Mouse (Mus musculus): ENCODE data around the gene Tbc1d5.

The Tbc1d5 gene

GRCm38 (mm10) chr17:51043869-51044268, 135.3 kb downstream of the Tbc1d5 start:
- DNase-seq (ENCODE audit: low spot score), result no peak

DNA sequence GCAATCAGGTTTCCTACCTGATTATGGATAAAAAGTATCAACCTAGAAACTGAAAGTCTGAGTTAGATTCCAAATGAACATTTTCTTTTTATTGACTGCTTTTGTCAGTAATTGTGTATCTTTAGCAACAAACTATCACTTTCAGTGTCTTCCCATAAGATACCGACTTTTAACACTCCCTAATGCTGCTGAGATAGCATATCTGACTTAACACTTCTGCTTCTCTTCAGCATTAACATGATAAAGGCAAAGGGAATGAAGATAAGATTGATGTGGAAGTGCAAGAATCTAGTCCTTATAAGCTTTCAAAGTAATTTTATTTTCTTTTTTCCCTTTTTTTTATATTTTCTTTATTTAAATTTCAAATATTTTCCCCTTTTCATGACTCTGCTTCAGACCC, 138.3 kb downstream of the Tbc1d5 start:
- no peak for DNase-seq (ENCODE audit: low spot score)

- DNase-seq (ENCODE audit: low spot score), result no peak
Observed at GRCm38 (mm10) chr17:51023227-51023626, 155.9 kb downstream of the Tbc1d5 start.

GRCm38 (mm10) chr17:51016384-51016783, 162.8 kb downstream of the Tbc1d5 start:
- no peak for DNase-seq (ENCODE audit: low spot score)

- DNase-seq (ENCODE audit: low spot score), result no peak
Observed at GRCm38 (mm10) chr17:51013908-51014307, 165.2 kb downstream of the Tbc1d5 start.

GRCm38 (mm10) chr17:51003179-51003578, 176.0 kb downstream of the Tbc1d5 start:
- DNase-seq (ENCODE audit: low spot score), result no peak

- no peak for DNase-seq (ENCODE audit: low spot score)
Observed at GRCm38 (mm10) chr17:50998216-50998615, 180.9 kb downstream of the Tbc1d5 start.

- DNase-seq (ENCODE audit: low spot score), result no peak
Observed at GRCm38 (mm10) chr17:50993294-50993993, 185.7 kb downstream of the Tbc1d5 start.

GRCm38 (mm10) chr17:50990770-50991405, 188.3 kb downstream of the Tbc1d5 start:
- no peak for DNase-seq (ENCODE audit: low spot score)

DNA sequence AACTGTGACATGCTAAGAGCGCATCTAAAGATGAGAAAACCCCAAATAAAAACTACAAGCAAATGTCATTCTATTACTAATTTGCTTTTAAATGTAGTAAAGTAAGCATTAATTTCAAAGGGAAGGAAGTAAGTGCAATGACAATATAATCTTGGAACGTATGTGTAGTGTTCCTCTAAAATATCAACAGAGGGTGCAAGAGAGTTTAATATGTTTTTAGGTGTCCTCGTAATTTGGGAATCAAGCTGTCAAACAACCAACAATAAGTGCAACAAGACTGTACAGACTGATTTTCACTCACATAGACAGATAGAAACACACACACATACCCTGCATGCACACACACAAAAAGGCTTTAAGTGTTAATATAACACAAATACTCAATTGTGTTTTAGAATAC, 191.2 kb downstream of the Tbc1d5 start:
- DNase-seq (ENCODE audit: low spot score), result no peak

- DNase-seq (ENCODE audit: low spot score), result no peak
Observed at GRCm38 (mm10) chr17:50981933-50982332, 197.2 kb downstream of the Tbc1d5 start.

- peak; percentile 42 for DNase-seq (ENCODE audit: low spot score)
Observed at GRCm38 (mm10) chr17:50972142-50972541, 207.0 kb downstream of the Tbc1d5 start.

GRCm38 (mm10) chr17:50966147-50966546, 213.0 kb downstream of the Tbc1d5 start:
- DNase-seq (ENCODE audit: low spot score), result no peak

DNA sequence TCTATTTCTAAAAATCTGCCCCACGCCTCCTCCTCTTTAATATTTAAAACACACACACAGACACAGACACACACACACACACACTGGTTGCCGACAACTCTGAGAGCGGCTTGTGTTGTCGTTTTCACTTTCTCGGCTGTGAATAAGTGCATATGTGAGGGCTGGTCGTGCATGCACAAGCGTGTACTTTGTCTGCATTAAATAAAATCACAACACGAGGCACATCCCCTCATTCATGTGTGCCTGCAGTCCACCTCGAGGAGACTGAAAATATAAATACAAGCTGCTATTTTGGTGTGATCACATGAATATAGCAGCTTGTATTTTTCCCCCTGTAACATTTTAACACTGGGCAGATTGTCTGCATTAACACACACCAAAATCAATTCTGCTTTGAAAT, 224.8 kb downstream of the Tbc1d5 start:
- no peak for DNase-seq (ENCODE audit: low spot score)

- DNase-seq (ENCODE audit: low spot score), result no peak
Observed at GRCm38 (mm10) chr17:50922308-50922707, 256.8 kb downstream of the Tbc1d5 start.

DNA sequence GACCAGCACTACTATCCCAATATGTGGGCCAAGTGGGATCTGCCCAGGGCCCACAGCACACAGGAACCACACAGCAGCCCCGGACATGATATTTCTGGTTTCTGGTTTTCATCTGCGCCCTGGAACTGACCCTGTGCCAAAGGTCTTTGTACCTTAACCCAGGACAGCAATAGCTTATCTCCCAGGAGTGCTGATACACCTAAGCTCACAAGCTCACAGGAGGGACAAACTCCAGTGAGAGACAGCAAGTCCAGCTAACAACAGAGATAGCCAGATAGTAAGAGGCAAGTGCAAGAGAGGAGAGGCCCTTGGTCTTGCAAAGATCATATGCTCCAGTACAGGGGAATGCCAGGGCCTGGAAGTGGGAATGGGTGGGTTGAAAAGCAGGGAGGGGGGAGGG, 263.9 kb downstream of the Tbc1d5 start:
- DNase-seq (ENCODE audit: low spot score), result no peak

DNA sequence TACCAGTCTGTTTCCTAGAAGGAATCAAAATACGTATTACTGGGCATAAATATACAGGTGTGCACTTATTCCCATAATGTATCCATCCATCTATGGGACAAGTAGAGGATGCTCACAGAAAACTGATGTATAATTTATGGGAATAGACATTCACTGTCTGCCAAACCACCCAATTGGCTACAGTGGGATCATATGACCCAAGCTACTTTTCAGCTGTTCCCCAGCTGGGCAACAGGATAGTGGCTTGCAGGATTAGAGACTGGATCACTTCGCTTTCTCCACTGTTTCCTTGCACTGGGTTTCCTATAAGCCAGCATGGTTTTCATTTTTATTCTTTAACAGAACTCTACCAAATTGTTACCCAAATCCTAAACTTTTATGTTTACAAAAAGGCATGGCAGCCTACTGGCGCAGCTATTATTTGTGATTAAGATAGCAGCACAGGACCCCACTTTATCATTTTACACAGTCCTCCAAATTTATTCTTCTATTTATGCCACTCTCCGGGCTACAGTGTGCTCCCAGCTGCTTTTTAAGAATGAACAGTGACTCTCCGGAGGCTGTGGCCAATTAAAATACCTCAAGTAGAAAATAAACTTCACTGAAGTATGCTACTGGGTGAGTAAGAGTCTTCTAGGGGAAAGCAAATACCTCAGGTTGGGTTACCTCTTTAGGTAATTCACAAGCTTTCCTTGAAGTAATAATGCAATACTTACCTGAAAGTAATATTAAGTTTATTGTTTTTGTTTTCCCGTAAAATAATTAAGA, 270.4 kb downstream of the Tbc1d5 start:
- no peak for DNase-seq (ENCODE audit: low spot score)

GRCm38 (mm10) chr17:50908160-50908559, 271.0 kb downstream of the Tbc1d5 start:
- no peak for DNase-seq (ENCODE audit: low spot score)

- peak; percentile 52 for DNase-seq (ENCODE audit: low spot score)
Observed at GRCm38 (mm10) chr17:50906630-50907029, 272.5 kb downstream of the Tbc1d5 start.

DNA sequence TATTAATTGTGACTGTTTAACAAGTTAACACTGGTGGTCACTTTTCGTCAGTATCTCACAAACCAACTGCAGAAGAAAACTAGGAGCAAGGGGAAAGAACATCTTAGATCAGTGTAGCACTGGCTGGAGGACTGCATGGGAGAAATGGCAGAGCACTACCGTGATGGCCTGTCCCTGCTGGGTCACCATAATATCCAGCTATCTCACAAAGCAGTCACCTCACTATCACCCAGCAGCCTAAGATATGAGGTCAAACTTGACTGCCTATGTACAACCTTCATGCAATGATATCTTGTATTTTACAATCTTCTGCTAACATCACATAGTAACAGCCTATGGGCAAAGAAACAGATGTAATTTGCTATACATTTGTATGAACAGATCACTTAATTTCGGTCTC, 274.7 kb downstream of the Tbc1d5 start:
- DNase-seq (ENCODE audit: low spot score), result no peak

GRCm38 (mm10) chr17:50897867-50898266, 281.3 kb downstream of the Tbc1d5 start:
- DNase-seq (ENCODE audit: low spot score), result no peak

GRCm38 (mm10) chr17:50889475-50889874, 289.7 kb downstream of the Tbc1d5 start:
- no peak for DNase-seq (ENCODE audit: low spot score)

DNA sequence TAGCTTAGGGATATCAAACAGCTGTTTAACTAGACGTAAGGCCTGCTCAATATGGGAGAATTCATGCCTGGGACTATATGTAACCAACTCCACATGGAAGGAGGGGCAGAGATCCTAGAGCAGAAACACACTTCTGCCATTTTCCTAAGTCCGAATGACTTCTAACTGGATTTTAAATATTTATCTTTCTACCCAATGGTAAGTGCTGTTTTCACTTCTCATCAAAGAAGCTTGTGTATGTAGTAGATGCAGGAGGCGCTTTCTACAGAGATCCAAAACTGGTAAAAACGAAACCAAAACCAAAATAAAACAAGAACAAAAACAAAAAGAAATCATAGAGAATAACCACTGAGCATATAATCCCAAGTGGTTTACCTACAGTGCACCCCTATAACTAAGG, 299.2 kb downstream of the Tbc1d5 start:
- DNase-seq (ENCODE audit: low spot score), result no peak
